Mouse (Mus musculus) liver, postnatal 0 days (tissue): ENCODE data around the gene Klf3. TPM values are rescaled to one million over a fixed set of nuclear protein-coding genes. Genes with fewer than 3 reads are reported as not detected.
"Not testable (repeated sequence)": the region's sequence is repeated elsewhere in the genome, so short reads cannot be mapped to it uniquely, and the experiment has no call there.

Experiments
- ATAC-seq: fragments of 200-750 bp; cut with Nextera tagmentation; 2 replicates; pipeline ENCODE4 v1.8.0; 2017; ENCODE audit warnings: mild to moderate bottlenecking, moderate library complexity
- DNase-seq: peaks from one replicate; pipeline ENCODE4 v3.0.0-alpha.2; 2016
- H3K27ac ChIP-seq: fragments of 300-500 bp; sonication (generic); 2 replicates; pipeline ENCODE4 v1.5.1; 2014; ENCODE audit warnings: antibody characterized with exemption, moderate library complexity, mild to moderate bottlenecking, low read depth
- H3K27me3 ChIP-seq: fragments of 300-500 bp; sonication (generic); 2 replicates; pipeline ENCODE4 v1.6.1; 2014; ENCODE audit warnings: low read length, control low read depth, mixed read lengths; ENCODE audit not compliant: insufficient read depth
- H3K36me3 ChIP-seq: fragments of 300-500 bp; sonication (generic); replicated peaks from 2 replicates; pipeline ENCODE4 v1.6.1; 2014; ENCODE audit warnings: mild to moderate bottlenecking, control low read depth, low read length, moderate library complexity, mixed read lengths; ENCODE audit not compliant: insufficient read depth
- H3K4me1 ChIP-seq: fragments of 300-500 bp; sonication (generic); 2 replicates; pipeline ENCODE4 v1.6.1; 2014; ENCODE audit warnings: antibody characterized with exemption, mild to moderate bottlenecking, control low read depth; ENCODE audit not compliant: insufficient read depth
- H3K4me2 ChIP-seq: fragments of 300-500 bp; sonication (generic); 2 replicates; pipeline ENCODE4 v1.6.1; 2014; ENCODE audit warnings: low read depth, mild to moderate bottlenecking, low read length, moderate library complexity, mixed read lengths
- H3K4me3 ChIP-seq: fragments of 300-500 bp; sonication (generic); 2 replicates; pipeline ENCODE4 v1.5.1; 2014; ENCODE audit warnings: low read depth, low read length
- H3K9ac ChIP-seq: fragments of 300-500 bp; sonication (generic); replicated peaks from 2 replicates; pipeline ENCODE4 v1.6.1; 2014; ENCODE audit warnings: mild to moderate bottlenecking, moderate library complexity
- H3K9me3 ChIP-seq: fragments of 300-500 bp; sonication (generic); 2 replicates; pipeline ENCODE4 v1.6.1; 2016; ENCODE audit warnings: mild to moderate bottlenecking, control low read depth, low read length, mixed read lengths
- CTCF ChIP-seq: sonication (generic); IDR thresholded peaks from 2 replicates; pipeline ENCODE4 v1.5.1; 2016; ENCODE audit warnings: antibody characterized with exemption, low read depth
- EP300 ChIP-seq: IDR thresholded peaks from 2 replicates; pipeline ENCODE4 v1.6.1; 2016; ENCODE audit warnings: antibody characterized with exemption, low read depth, mild to moderate bottlenecking
- WGBS: fragments of 180-500 bp; shearing (Covaris S2); extraction: QIAGEN DNeasy Blood & Tissue Kit; methylation state at CpG from one replicate; pipeline ENCODE4 v1.1.7; 2014; ENCODE audit not compliant: insufficient replicate concordance; 5-methylcytosine and 5-hydroxymethylcytosine counted together
- polyA plus RNA-seq: library from polyadenylated mRNA; unstranded; fragments of >200 nt; fragmentation: Nextera tagmentation; extraction: Ambion mirVana; gene quantifications from 2 replicates; pipeline ENCODE4 v1.2.1, GENCODE M21; 2015

Klf3 gene
- polyA plus RNA-seq, 1 experiment from 2014 or later = 65.7 TPM

GRCm38 (mm10) chr5:64877235-64878026 is 74.2 kb downstream of the Klf3 start:
- Histone ChIP-seq H3K4me2 (no peak overlapping the region), H3K27me3 (no peaks in the 10 kb centered on the region), H3K9ac (no peak overlapping the region), H3K36me3 (no peaks in the 10 kb centered on the region), H3K9me3 (no peaks in the 10 kb centered on the region), H3K4me1 (peaks cover 3% of the 10 kb centered on the region; the same call in 1 of the 2 replicates), H3K4me3 (no peak overlapping the region), H3K27ac (peak overlapping the region; percentile 40)
- ATAC-seq (no peak), DNase-seq (no peak)
- no peak for TF ChIP-seq CTCF
- TF ChIP-seq EP300 = no peak
- 56% methylated on average over 15 of the region's 15 CpGs for WGBS

GRCm38 (mm10) chr5:64878027-64878425 is 74.8 kb downstream of the Klf3 start:
- ATAC-seq = peak; percentile 74
- Histone ChIP-seq H3K4me2 (no peak overlapping the region), H3K36me3 (no peaks in the 10 kb centered on the region), H3K4me3 (no peak overlapping the region), H3K9ac (no peak overlapping the region), H3K27ac (peak overlapping the region; percentile 49), H3K4me1 (peaks cover 3% of the 10 kb centered on the region; the same call in 1 of the 2 replicates), H3K9me3 (no peaks in the 10 kb centered on the region), H3K27me3 (no peaks in the 10 kb centered on the region)
- peak; percentile 38 for DNase-seq
- TF ChIP-seq CTCF = no peak
- no peak for TF ChIP-seq EP300
- WGBS = 56% methylated on average over 4 of the region's 4 CpGs

GRCm38 (mm10) chr5:64878526-64878925 is 75.3 kb downstream of the Klf3 start:
- H3K4me2 ChIP-seq = no peak overlapping the region
- H3K36me3 ChIP-seq = no peaks in the 10 kb centered on the region
- no peaks in the 10 kb centered on the region for H3K9me3 ChIP-seq
- peaks cover 3% of the 10 kb centered on the region; the same call in 1 of the 2 replicates for H3K4me1 ChIP-seq
- DNase-seq = no peak
- H3K9ac ChIP-seq = no peak overlapping the region
- TF ChIP-seq CTCF = no peak
- no peak for TF ChIP-seq EP300
- H3K4me3 ChIP-seq = no peak overlapping the region
- no peak for ATAC-seq
- H3K27ac ChIP-seq = peak overlapping the region; percentile 49
- WGBS = 79% methylated on average over 2 of the region's 2 CpGs
- no peaks in the 10 kb centered on the region for H3K27me3 ChIP-seq

GRCm38 (mm10) chr5:64879241-64879640 is 76.1 kb downstream of the Klf3 start:
- Histone ChIP-seq H3K27me3 (no peaks in the 10 kb centered on the region), H3K4me1 (peaks cover 9% of the 10 kb centered on the region; the same call in 1 of the 2 replicates), H3K27ac (peak overlapping the region; percentile 13; the same call in 1 of the 2 replicates), H3K4me3 (no peak overlapping the region), H3K9me3 (no peaks in the 10 kb centered on the region), H3K36me3 (no peaks in the 10 kb centered on the region), H3K4me2 (no peak overlapping the region), H3K9ac (no peak overlapping the region)
- TF ChIP-seq EP300 (no peak), CTCF (no peak)
- DNase-seq = no peak
- WGBS = 58% methylated on average over 3 of the region's 3 CpGs
- peak; percentile 58 for ATAC-seq

GRCm38 (mm10) chr5:64881559-64881958 is 78.4 kb downstream of the Klf3 start:
- not testable (repeated sequence) for H3K4me2 ChIP-seq, H3K36me3 ChIP-seq, H3K9me3 ChIP-seq, DNase-seq, H3K4me1 ChIP-seq, ATAC-seq, H3K27ac ChIP-seq, H3K27me3 ChIP-seq, H3K9ac ChIP-seq, H3K4me3 ChIP-seq
- WGBS = 95% methylated on average over 6 of the region's 10 CpGs

- H3K9ac ChIP-seq, H3K27ac ChIP-seq, H3K36me3 ChIP-seq, H3K27me3 ChIP-seq, H3K4me3 ChIP-seq, H3K4me2 ChIP-seq, ATAC-seq, H3K9me3 ChIP-seq, DNase-seq, H3K4me1 ChIP-seq: not testable (repeated sequence)
- WGBS = 74% methylated on average over 7 of the region's 11 CpGs
These were observed 78.8 kb downstream of the Klf3 start for GRCm38 (mm10) chr5:64881976-64882375.

Other genes starting within 250 kb of the Klf3 start
- gene Tlr1, start 130.2 kb downstream of the Klf3 start, polyA plus RNA-seq = 1.5 and 1.9 TPM in 2 replicates
- 0.47 and 0.79 TPM in 2 replicates for gene Tlr6, start 156.7 kb downstream of the Klf3 start, polyA plus RNA-seq
- gene Fam114a1, start 166.7 kb downstream of the Klf3 start, polyA plus RNA-seq = 9.4 and 10.2 TPM in 2 replicates